Mouse (Mus musculus): ENCODE results near the gene Sln.
A peak's percentile ranks its signal among the peaks of the same experiment; 100 is the strongest.

Gene Sln

GRCm38 (mm10) chr9:53903215-53903842, 53.4 kb downstream of the Sln start:
- peak; percentile 54 for DNase-seq (ENCODE audit: low read depth, low spot score)

Measured in telencephalon, adult 2 months (tissue).